Mouse (Mus musculus) limb, embryonic 13.5 days (tissue): Measurements from ENCODE around the gene Strc. TPM values are rescaled to one million over a fixed set of nuclear protein-coding genes. Genes with fewer than 3 reads are reported as not detected.

ENCODE experiments used
- ATAC-seq: fragments of 200-750 bp; cut with Nextera tagmentation; 2 replicates; pipeline ENCODE4 v1.8.0; 2017; ENCODE audit warnings: low read depth, moderate number of reproducible peaks, moderate TSS enrichment; ENCODE audit not compliant: low FRiP score
- H3K27ac ChIP-seq: fragments of 300-500 bp; sonication (generic); 2 replicates; pipeline ENCODE4 v1.5.1; 2015; ENCODE audit warnings: inconsistent platforms, mild to moderate bottlenecking, moderate library complexity
- H3K27me3 ChIP-seq: fragments of 300-500 bp; sonication (generic); 2 replicates; pipeline ENCODE4 v1.6.1; 2015; ENCODE audit warnings: mild to moderate bottlenecking, inconsistent platforms
- H3K36me3 ChIP-seq: fragments of 300-500 bp; sonication (generic); 2 replicates; pipeline ENCODE4 v1.6.1; 2015; ENCODE audit warnings: inconsistent platforms, mild to moderate bottlenecking, moderate library complexity
- H3K4me1 ChIP-seq: fragments of 300-500 bp; sonication (generic); 2 replicates; pipeline ENCODE4 v1.6.1; 2015; ENCODE audit warnings: inconsistent platforms
- H3K4me2 ChIP-seq: fragments of 300-500 bp; sonication (generic); replicated peaks from 2 replicates; pipeline ENCODE4 v1.6.1; 2015; ENCODE audit warnings: inconsistent platforms, mild to moderate bottlenecking, moderate library complexity
- H3K4me3 ChIP-seq: fragments of 300-500 bp; sonication (generic); 2 replicates; pipeline ENCODE4 v1.5.1; 2015; ENCODE audit warnings: moderate library complexity, mild to moderate bottlenecking, inconsistent platforms
- H3K9ac ChIP-seq: fragments of 300-500 bp; sonication (generic); 2 replicates; pipeline ENCODE4 v1.6.1; 2015; ENCODE audit warnings: mild to moderate bottlenecking, inconsistent platforms
- H3K9me3 ChIP-seq: fragments of 300-500 bp; sonication (generic); 2 replicates; pipeline ENCODE4 v1.6.1; 2016; ENCODE audit warnings: inconsistent platforms
- WGBS: fragments of 180-500 bp; shearing (Covaris S2); methylation state at CpG from one replicate; pipeline ENCODE4 v1.1.7; 2015; 5-methylcytosine and 5-hydroxymethylcytosine counted together
- polyA plus RNA-seq: library from polyadenylated mRNA; unstranded; fragments of >200 nt; fragmentation: Nextera tagmentation; extraction: Ambion mirVana; gene quantifications from 2 replicates; pipeline ENCODE4 v1.2.1, GENCODE M21; 2015

Strc gene
- polyA plus RNA-seq, 1 experiment from 2014 or later: not detected

GRCm38 (mm10) chr2:121354378-121354777 lies 32.6 kb downstream of the Strc start:
- no peak for ATAC-seq
- no peaks in the 10 kb centered on the region for H3K9me3 ChIP-seq
- H3K36me3 ChIP-seq: no peaks in the 10 kb centered on the region
- peak overlapping the region; percentile 77 for H3K9ac ChIP-seq
- peak overlapping the region; percentile 70 for H3K4me2 ChIP-seq
- peaks cover 23% of the 10 kb centered on the region for H3K27me3 ChIP-seq
- peak overlapping the region; percentile 63 for H3K4me3 ChIP-seq
- WGBS: 7% methylated on average over 6 of the region's 6 CpGs
- H3K27ac ChIP-seq: no peak overlapping the region
- H3K4me1 ChIP-seq: peaks cover 18% of the 10 kb centered on the region

GRCm38 (mm10) chr2:121353156-121353555 lies 33.8 kb downstream of the Strc start:
- Histone ChIP-seq H3K4me3 (no peak overlapping the region), H3K27me3 (peaks cover 12% of the 10 kb centered on the region; the same call in 1 of the 2 replicates), H3K9ac (no peak overlapping the region), H3K4me2 (no peak overlapping the region), H3K9me3 (no peaks in the 10 kb centered on the region), H3K4me1 (peaks cover 9% of the 10 kb centered on the region), H3K36me3 (no peaks in the 10 kb centered on the region), H3K27ac (no peak overlapping the region)
- ATAC-seq: no peak
- WGBS: 78% methylated on average over 8 of the region's 8 CpGs

GRCm38 (mm10) chr2:121339057-121339456 lies 47.9 kb downstream of the Strc start:
- Histone ChIP-seq H3K9me3 (no peaks in the 10 kb centered on the region), H3K4me1 (no peaks in the 10 kb centered on the region), H3K4me3 (no peak overlapping the region), H3K4me2 (no peak overlapping the region), H3K36me3 (peaks cover 2% of the 10 kb centered on the region; the same call in 1 of the 2 replicates), H3K9ac (no peak overlapping the region), H3K27ac (no peak overlapping the region), H3K27me3 (no peaks in the 10 kb centered on the region)
- no peak for ATAC-seq

GRCm38 (mm10) chr2:121329492-121329891 lies 57.5 kb downstream of the Strc start:
- no peak for ATAC-seq
- Histone ChIP-seq H3K27ac (no peak overlapping the region), H3K36me3 (no peaks in the 10 kb centered on the region; the same call in 1 of the 2 replicates), H3K4me1 (no peaks in the 10 kb centered on the region), H3K27me3 (no peaks in the 10 kb centered on the region), H3K9ac (no peak overlapping the region), H3K4me2 (no peak overlapping the region), H3K4me3 (no peak overlapping the region), H3K9me3 (no peaks in the 10 kb centered on the region)
- 92% methylated on average over 2 of the region's 2 CpGs for WGBS

GRCm38 (mm10) chr2:121323693-121324470 lies 63.1 kb downstream of the Strc start:
- Histone ChIP-seq H3K9me3 (no peaks in the 10 kb centered on the region), H3K27ac (no peak overlapping the region), H3K27me3 (no peaks in the 10 kb centered on the region), H3K4me1 (no peaks in the 10 kb centered on the region), H3K4me3 (no peak overlapping the region), H3K4me2 (no peak overlapping the region), H3K9ac (no peak overlapping the region), H3K36me3 (peaks cover 4% of the 10 kb centered on the region; the same call in 1 of the 2 replicates)
- WGBS: 88% methylated on average over 10 of the region's 10 CpGs
- no peak for ATAC-seq

- H3K9ac ChIP-seq: no peak overlapping the region
- no peaks in the 10 kb centered on the region for H3K27me3 ChIP-seq
- no peak overlapping the region for H3K27ac ChIP-seq
- H3K4me1 ChIP-seq: no peaks in the 10 kb centered on the region
- no peaks in the 10 kb centered on the region for H3K9me3 ChIP-seq
- H3K36me3 ChIP-seq: peaks cover 4% of the 10 kb centered on the region; the same call in 1 of the 2 replicates
- H3K4me3 ChIP-seq: no peak overlapping the region
- WGBS: 90% methylated on average over 10 of the region's 10 CpGs
- no peak overlapping the region for H3K4me2 ChIP-seq
- ATAC-seq: no peak
These were observed 63.9 kb downstream of the Strc start for GRCm38 (mm10) chr2:121323041-121323440.

GRCm38 (mm10) chr2:121316278-121316677 lies 70.7 kb downstream of the Strc start:
- H3K9ac ChIP-seq: no peak overlapping the region
- H3K4me1 ChIP-seq: no peaks in the 10 kb centered on the region
- no peak overlapping the region for H3K27ac ChIP-seq
- no peaks in the 10 kb centered on the region for H3K9me3 ChIP-seq
- 0 out of 2 replicates have a peak, but pooled peaks cover 1% of the 10 kb centered on the region for H3K36me3 ChIP-seq
- no peak overlapping the region for H3K4me2 ChIP-seq
- H3K27me3 ChIP-seq: no peaks in the 10 kb centered on the region
- no peak for ATAC-seq
- no peak overlapping the region for H3K4me3 ChIP-seq
- WGBS: 77% methylated on average over 8 of the region's 8 CpGs

Other genes with a start within 250 kb of the Strc start
- 20.7 and 22.1 TPM in 2 replicates for gene Adal, start 246.7 kb downstream of the Strc start, polyA plus RNA-seq
- 23.3 and 24.2 TPM in 2 replicates for gene Lcmt2, start 246.5 kb downstream of the Strc start, polyA plus RNA-seq
- gene Tubgcp4, start 216.5 kb downstream of the Strc start, polyA plus RNA-seq: 68.0 and 70.0 TPM in 2 replicates
- gene Zscan29, start 216.0 kb downstream of the Strc start, polyA plus RNA-seq: 10.1 and 10.5 TPM in 2 replicates
- gene Trp53bp1, start 115.8 kb downstream of the Strc start, polyA plus RNA-seq: 89.9 and 99.6 TPM in 2 replicates
- gene Map1a, start 97.6 kb downstream of the Strc start, polyA plus RNA-seq: 3.1 and 4.5 TPM in 2 replicates
- 8.1 and 8.8 TPM in 2 replicates for gene Ppip5k1, start 31.8 kb downstream of the Strc start, polyA plus RNA-seq
- gene Ckmt1, start 29.5 kb downstream of the Strc start, polyA plus RNA-seq: 2.6 and 3.4 TPM in 2 replicates
- 760 and 810 TPM in 2 replicates for gene Pdia3, start 26.6 kb upstream of the Strc start, polyA plus RNA-seq
- 3.0 TPM in 2 replicates for gene Catsper2, start 26.6 kb upstream of the Strc start, polyA plus RNA-seq
- gene Ell3, start 57.1 kb upstream of the Strc start, polyA plus RNA-seq: 9.8 TPM in 2 replicates
- 513 and 546 TPM in 2 replicates for gene Serf2, start 62.0 kb upstream of the Strc start, polyA plus RNA-seq
- 132 and 133 TPM in 2 replicates for gene Hypk, start 66.1 kb upstream of the Strc start, polyA plus RNA-seq
- 0.23 and 0.28 TPM in 2 replicates for gene Serinc4, start 69.6 kb upstream of the Strc start, polyA plus RNA-seq
- 63.9 and 67.0 TPM in 2 replicates for gene Mfap1b, start 86.9 kb upstream of the Strc start, polyA plus RNA-seq
- gene Mfap1a, start 119.5 kb upstream of the Strc start, polyA plus RNA-seq: 31.4 and 36.1 TPM in 2 replicates
- gene Wdr76, start 119.6 kb upstream of the Strc start, polyA plus RNA-seq: 7.3 and 8.2 TPM in 2 replicates